Mouse (Mus musculus): ENCODE measurements at regions not wholly inside any gene's neighbourhood (a gene's known extent, or its start where the extent isn't known, plus 50 kb on each side); places are given as distances from the start of the nearest gene placed in this dataset.

DNA sequence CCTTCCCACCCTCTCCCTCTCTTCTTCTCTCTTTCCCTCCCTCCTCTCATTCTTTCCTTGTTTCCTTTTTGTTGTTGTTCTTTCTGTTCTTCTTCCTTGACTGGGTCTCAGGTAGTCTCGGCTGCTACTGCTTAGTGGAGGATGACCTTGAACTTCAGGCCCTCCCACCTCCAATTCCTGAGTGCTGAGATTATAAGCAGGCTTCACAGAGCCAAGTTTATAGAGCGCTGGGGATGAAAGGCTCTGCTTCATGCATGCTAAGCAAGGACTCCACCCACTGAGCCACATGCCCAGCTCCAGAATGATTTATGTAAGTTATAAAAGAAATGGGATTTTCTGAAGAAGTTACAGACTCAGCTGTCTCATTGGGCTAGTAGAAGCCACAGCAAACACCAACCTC lies 199.9 kb downstream of the Tex36 start:
- no peak for TF ChIP-seq E2F4 (IDR thresholded peaks at IDR 0.05; ENCODE audit: insufficient read depth)
- TF ChIP-seq MYOD1 (IDR thresholded peaks at IDR 0.05; ENCODE audit: control insufficient read depth in 1 of 3, insufficient read length in 2 of 3, low read depth in 2 of 3): no peak
- no peak for TF ChIP-seq SRF (IDR thresholded peaks at IDR 0.05; ENCODE audit: control insufficient read depth, insufficient read length, low read depth)
- TF ChIP-seq POLR2AphosphoS2 (IDR thresholded peaks at IDR 0.05; ENCODE audit: insufficient read length, low read depth): no peak
- no peak for TF ChIP-seq MYOG (IDR thresholded peaks at IDR 0.05; ENCODE audit: control insufficient read depth in 1 of 3, insufficient read depth in 1 of 3, insufficient read length in 2 of 3, low read depth in 2 of 3)
- no peak for TF ChIP-seq USF1 (IDR thresholded peaks at IDR 0.05; ENCODE audit: low read depth)
- H3K27me3 ChIP-seq (ENCODE audit: control insufficient read depth, insufficient read depth, insufficient read length): peaks cover 5% of the 10 kb centered on the region
- H3K79me2 ChIP-seq (ENCODE audit: control insufficient read depth, insufficient read depth): no peaks in the 10 kb centered on the region
- H3K36me3 ChIP-seq (ENCODE audit: control insufficient read depth, insufficient read depth): no peaks in the 10 kb centered on the region
- H3K4me2 ChIP-seq (ENCODE audit: low read depth): no peak overlapping the region
- H3ac ChIP-seq (ENCODE audit: control insufficient read depth, insufficient read length): no peak overlapping the region
- H3K4me3 ChIP-seq: no peak overlapping the region

DNA sequence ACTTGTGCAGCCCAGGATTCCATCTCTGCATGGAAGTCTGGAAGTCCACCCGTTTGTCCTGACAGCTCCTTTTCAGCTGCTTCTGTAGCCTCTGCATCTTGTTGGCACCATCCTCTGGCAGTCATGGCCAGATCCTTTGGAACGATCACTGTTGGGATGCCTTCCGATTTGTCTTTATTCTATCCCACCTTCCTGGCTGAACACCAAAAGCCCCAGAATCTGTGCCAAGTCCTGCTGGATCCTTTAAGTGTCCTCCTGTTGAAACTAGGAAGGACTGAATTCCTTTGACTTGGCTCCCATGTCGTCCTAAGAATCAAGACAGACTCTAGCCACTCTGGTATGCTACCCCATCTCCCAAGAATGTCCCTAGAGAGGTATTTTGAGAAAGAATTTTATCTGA lies 201.3 kb downstream of the Tex36 start:
- Histone ChIP-seq H3K79me2 (ENCODE audit: control insufficient read depth, insufficient read depth) (no peaks in the 10 kb centered on the region), H3K4me3 (no peak overlapping the region), H3K36me3 (ENCODE audit: control insufficient read depth, insufficient read depth) (no peaks in the 10 kb centered on the region), H3K4me2 (ENCODE audit: low read depth) (no peak overlapping the region), H3K27me3 (ENCODE audit: control insufficient read depth, insufficient read depth, insufficient read length) (peaks cover 17% of the 10 kb centered on the region), H3ac (ENCODE audit: control insufficient read depth, insufficient read length) (no peak overlapping the region)
- TF ChIP-seq USF1 (IDR thresholded peaks at IDR 0.05; ENCODE audit: low read depth) (no peak), TCF12 (IDR thresholded peaks at IDR 0.05; ENCODE audit: insufficient read depth, poor library complexity, severe bottlenecking) (no peak), POLR2AphosphoS2 (IDR thresholded peaks at IDR 0.05; ENCODE audit: insufficient read length, low read depth) (no peak), REST (IDR thresholded peaks at IDR 0.05; ENCODE audit: insufficient read depth, insufficient read length) (no peak), E2F4 (IDR thresholded peaks at IDR 0.05; ENCODE audit: insufficient read depth) (no peak), MAX (IDR thresholded peaks at IDR 0.05; ENCODE audit: low read depth) (no peak), MYOG (IDR thresholded peaks at IDR 0.05; ENCODE audit: control insufficient read depth in 1 of 3, insufficient read depth in 1 of 3, insufficient read length in 2 of 3, low read depth in 2 of 3) (no peak), CEBPB (IDR thresholded peaks at IDR 0.05; ENCODE audit: insufficient read depth, poor library complexity, severe bottlenecking) (no peak), MYOD1 (IDR thresholded peaks at IDR 0.05; ENCODE audit: control insufficient read depth in 1 of 3, insufficient read length in 2 of 3, low read depth in 2 of 3) (no peak), TCF3 (IDR thresholded peaks at IDR 0.05; ENCODE audit: insufficient read length, low read depth) (no peak), POLR2A (IDR thresholded peaks at IDR 0.05; ENCODE audit: insufficient read length, low read depth) (no peak), SRF (IDR thresholded peaks at IDR 0.05; ENCODE audit: control insufficient read depth, insufficient read length, low read depth) (no peak)

DNA sequence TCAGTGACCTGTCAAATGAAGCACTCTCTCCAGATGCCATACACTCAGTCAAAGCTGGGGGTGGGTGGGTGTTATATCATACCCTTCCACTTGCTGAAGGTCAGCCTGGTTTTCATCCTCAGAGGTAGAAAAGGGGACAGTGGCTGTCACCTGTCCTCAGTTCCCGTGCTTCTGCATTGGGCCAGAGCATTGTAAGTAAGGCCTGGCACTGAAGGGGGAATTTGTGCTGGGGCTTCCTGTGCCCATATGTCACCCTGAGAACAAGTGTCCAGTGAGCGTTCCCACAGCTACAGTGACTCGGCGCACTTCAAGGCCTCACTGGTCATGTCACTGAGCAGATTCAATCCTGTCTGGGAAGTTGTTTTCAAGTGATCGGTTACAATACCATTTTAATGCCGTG lies 213.2 kb downstream of the Tex36 start:
- no peak overlapping the region for H3ac ChIP-seq (ENCODE audit: control insufficient read depth, insufficient read length)
- H3K4me2 ChIP-seq (ENCODE audit: low read depth): no peak overlapping the region
- H3K27me3 ChIP-seq (ENCODE audit: control insufficient read depth, insufficient read depth, insufficient read length): peaks cover 4% of the 10 kb centered on the region
- H3K36me3 ChIP-seq (ENCODE audit: control insufficient read depth, insufficient read depth): no peaks in the 10 kb centered on the region
- H3K79me2 ChIP-seq (ENCODE audit: control insufficient read depth, insufficient read depth): no peaks in the 10 kb centered on the region
- no peak overlapping the region for H3K4me3 ChIP-seq
- TF ChIP-seq CEBPB (IDR thresholded peaks at IDR 0.05; ENCODE audit: insufficient read depth, poor library complexity, severe bottlenecking): no peak

DNA sequence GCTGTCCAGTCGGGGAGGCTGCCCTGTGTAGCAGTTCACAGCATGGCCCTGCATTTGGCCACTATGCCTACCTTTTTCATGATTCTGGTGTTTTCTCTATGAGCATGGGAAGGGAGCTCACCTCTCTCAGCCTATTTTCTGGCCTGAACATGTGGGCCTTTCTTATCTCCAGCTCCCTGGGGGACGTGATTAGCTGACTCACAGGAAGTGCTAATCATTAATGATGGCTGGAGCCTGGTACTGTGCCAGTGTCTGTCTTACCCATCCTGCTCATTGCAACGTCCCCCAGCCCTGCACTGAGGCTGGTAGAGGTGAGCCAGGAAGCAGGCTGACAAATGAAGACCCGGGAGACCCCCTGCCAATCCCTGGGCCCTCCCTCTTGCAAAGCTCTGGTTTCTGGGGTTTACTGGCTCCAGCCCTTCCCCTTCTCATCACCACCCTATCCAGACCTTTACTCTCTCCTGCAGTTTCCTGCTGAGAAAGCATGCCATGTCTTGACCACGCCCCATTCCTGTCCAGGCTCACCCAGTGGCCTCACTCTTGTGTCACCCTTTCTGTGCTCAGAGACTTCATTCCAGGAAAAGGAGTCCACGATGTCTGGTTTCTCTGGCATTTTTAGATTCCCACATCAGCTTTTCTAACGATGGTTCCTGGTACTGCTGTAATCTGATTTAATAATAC lies 219.8 kb downstream of the Tex36 start:
- H3ac ChIP-seq (ENCODE audit: control insufficient read depth, insufficient read length): no peak overlapping the region
- no peak overlapping the region for H3K4me2 ChIP-seq (ENCODE audit: low read depth)
- no peaks in the 10 kb centered on the region for H3K27me3 ChIP-seq (ENCODE audit: control insufficient read depth, insufficient read depth, insufficient read length)
- no peaks in the 10 kb centered on the region for H3K79me2 ChIP-seq (ENCODE audit: control insufficient read depth, insufficient read depth)
- no peak overlapping the region for H3K4me3 ChIP-seq
- no peak for TF ChIP-seq USF1 (IDR thresholded peaks at IDR 0.05; ENCODE audit: low read depth)
- no peaks in the 10 kb centered on the region for H3K36me3 ChIP-seq (ENCODE audit: control insufficient read depth, insufficient read depth)

DNA sequence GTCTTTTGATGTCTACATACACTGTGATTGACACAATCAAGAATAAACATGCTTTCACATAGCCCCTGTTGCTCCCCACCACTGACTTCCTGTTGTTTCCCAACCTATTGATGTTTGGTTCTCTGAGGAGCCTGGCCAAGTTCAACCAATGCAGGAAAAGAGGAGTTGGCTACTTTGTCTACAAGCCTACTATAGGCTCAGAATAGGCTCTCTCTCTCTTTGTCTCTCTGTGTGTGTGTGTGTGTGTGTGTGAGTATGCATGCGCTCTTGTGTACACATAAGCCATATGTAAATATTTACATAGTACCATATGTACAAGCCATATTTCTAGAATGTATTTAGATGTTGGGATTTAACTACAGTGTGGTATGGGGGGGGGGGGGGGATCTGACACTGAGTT lies 222.6 kb downstream of the Tex36 start:
- Histone ChIP-seq H3K4me3 (no peak overlapping the region), H3K4me2 (ENCODE audit: low read depth) (no peak overlapping the region), H3K79me2 (ENCODE audit: control insufficient read depth, insufficient read depth) (no peaks in the 10 kb centered on the region), H3K27me3 (ENCODE audit: control insufficient read depth, insufficient read depth, insufficient read length) (no peaks in the 10 kb centered on the region), H3K36me3 (ENCODE audit: control insufficient read depth, insufficient read depth) (no peaks in the 10 kb centered on the region), H3ac (ENCODE audit: control insufficient read depth, insufficient read length) (no peak overlapping the region)
- TF ChIP-seq E2F4 (IDR thresholded peaks at IDR 0.05; ENCODE audit: insufficient read depth) (no peak), SRF (IDR thresholded peaks at IDR 0.05; ENCODE audit: control insufficient read depth, insufficient read length, low read depth) (no peak), CEBPB (IDR thresholded peaks at IDR 0.05; ENCODE audit: insufficient read depth, poor library complexity, severe bottlenecking) (no peak), TCF12 (IDR thresholded peaks at IDR 0.05; ENCODE audit: insufficient read depth, poor library complexity, severe bottlenecking) (no peak), MYOD1 (IDR thresholded peaks at IDR 0.05; ENCODE audit: control insufficient read depth in 1 of 3, insufficient read length in 2 of 3, low read depth in 2 of 3) (no peak), USF1 (IDR thresholded peaks at IDR 0.05; ENCODE audit: low read depth) (no peak), REST (IDR thresholded peaks at IDR 0.05; ENCODE audit: insufficient read depth, insufficient read length) (no peak), TCF3 (IDR thresholded peaks at IDR 0.05; ENCODE audit: insufficient read length, low read depth) (no peak), POLR2A (IDR thresholded peaks at IDR 0.05; ENCODE audit: insufficient read length, low read depth) (no peak), MYOG (IDR thresholded peaks at IDR 0.05; ENCODE audit: control insufficient read depth in 1 of 3, insufficient read depth in 1 of 3, insufficient read length in 2 of 3, low read depth in 2 of 3) (no peak), MAX (IDR thresholded peaks at IDR 0.05; ENCODE audit: low read depth) (no peak), POLR2AphosphoS2 (IDR thresholded peaks at IDR 0.05; ENCODE audit: insufficient read length, low read depth) (no peak)
